Mouse (Mus musculus): ENCODE results near the gene Coq9. TPM values are rescaled to one million over a fixed set of nuclear protein-coding genes. Genes with fewer than 3 reads are reported as not detected.
"Not testable (repeated sequence)": the region's sequence is repeated elsewhere in the genome, so short reads cannot be mapped to it uniquely, and the experiment has no call there.

Coq9 gene
- total RNA-seq, 2 experiments from 2014 or later: 54.4 to 57.4 TPM

- ATAC-seq (replicated peaks; ENCODE audit: poor library complexity, severe bottlenecking): no peak
Measured at GRCm38 (mm10) chr8:94820553-94820952, 17.6 kb upstream of the Coq9 start.

DNA sequence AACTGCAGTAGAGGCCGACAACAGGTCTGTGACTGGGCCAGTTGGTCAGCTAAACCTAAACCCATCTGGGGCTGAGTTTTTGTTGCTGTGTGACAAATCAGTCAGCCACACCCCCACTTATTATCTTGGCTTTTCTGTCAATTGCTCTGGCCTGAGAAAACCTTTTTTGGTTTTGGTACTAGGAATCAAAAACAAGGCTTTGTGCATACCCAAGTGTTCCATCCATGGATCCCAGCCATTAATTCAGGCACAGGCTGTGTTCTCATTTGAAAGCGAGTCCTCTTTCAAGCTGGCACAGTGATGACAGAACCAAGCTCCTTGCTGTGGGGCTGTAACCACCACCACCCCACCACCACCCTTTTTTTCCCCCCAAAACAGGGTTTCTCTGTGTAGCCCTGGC lies 16.7 kb upstream of the Coq9 start:
- no peak for ATAC-seq (replicated peaks; ENCODE audit: poor library complexity, severe bottlenecking)

- peak; percentile 67 for ATAC-seq (replicated peaks; ENCODE audit: poor library complexity, severe bottlenecking)
Measured at GRCm38 (mm10) chr8:94822637-94823560, 15.2 kb upstream of the Coq9 start.

- ATAC-seq (replicated peaks; ENCODE audit: poor library complexity, severe bottlenecking): no peak
Measured at GRCm38 (mm10) chr8:94825170-94825569, 13.0 kb upstream of the Coq9 start.

- no peak for ATAC-seq (replicated peaks; ENCODE audit: poor library complexity, severe bottlenecking)
Measured at GRCm38 (mm10) chr8:94826210-94826609, 11.9 kb upstream of the Coq9 start.

GRCm38 (mm10) chr8:94828284-94828683 lies 9.8 kb upstream of the Coq9 start:
- ATAC-seq (replicated peaks; ENCODE audit: poor library complexity, severe bottlenecking): no peak

DNA sequence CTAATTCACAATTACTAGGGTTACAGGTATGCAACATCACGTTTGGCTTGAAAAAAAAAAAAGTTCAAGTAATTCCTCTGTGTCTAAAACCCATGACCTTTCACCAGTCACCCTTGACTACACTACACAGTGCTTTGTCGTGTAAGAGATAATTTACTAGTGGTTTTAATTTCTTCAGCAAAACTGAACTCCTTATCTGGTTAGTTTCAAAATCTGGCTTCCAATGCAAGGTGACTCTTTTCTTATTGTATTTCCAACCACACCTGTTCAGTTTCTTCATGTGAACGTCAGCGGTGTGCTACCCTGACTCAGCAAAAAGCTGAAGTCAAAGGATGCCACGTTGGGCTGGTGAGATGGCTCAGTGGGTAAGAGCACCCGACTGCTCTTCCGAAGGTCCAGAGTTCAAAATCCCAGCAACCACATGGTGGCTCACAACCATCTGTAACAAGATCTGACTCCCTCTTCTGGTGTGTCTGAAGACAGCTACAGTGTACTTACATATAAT lies 4.2 kb upstream of the Coq9 start:
- ATAC-seq (replicated peaks; ENCODE audit: poor library complexity, severe bottlenecking): not testable (repeated sequence)

DNA sequence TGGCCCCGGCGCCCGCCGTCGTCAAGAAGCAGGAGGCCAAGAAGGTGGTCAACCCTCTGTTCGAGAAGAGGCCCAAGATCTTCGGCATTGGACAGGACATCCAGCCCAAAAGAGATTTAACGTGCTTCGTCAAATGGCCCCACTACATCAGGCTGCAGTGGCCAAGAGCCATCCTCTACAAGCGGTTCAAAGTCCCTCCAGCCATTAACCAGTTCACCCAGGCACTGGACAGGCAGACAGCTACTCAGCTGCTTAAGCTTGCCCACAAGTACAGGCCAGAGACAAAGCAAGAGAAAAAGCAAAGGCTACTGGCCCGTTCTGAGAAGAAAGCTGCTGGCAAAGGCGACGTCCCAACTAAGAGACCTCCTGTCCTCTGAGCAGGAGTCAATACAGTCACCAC lies 2.4 kb upstream of the Coq9 start:
- not testable (repeated sequence) for ATAC-seq (replicated peaks; ENCODE audit: poor library complexity, severe bottlenecking)

GRCm38 (mm10) chr8:94836456-94837240 lies 1.5 kb upstream of the Coq9 start:
- ATAC-seq (replicated peaks; ENCODE audit: poor library complexity, severe bottlenecking): no peak; the same call in 1 of the 2 replicates

DNA sequence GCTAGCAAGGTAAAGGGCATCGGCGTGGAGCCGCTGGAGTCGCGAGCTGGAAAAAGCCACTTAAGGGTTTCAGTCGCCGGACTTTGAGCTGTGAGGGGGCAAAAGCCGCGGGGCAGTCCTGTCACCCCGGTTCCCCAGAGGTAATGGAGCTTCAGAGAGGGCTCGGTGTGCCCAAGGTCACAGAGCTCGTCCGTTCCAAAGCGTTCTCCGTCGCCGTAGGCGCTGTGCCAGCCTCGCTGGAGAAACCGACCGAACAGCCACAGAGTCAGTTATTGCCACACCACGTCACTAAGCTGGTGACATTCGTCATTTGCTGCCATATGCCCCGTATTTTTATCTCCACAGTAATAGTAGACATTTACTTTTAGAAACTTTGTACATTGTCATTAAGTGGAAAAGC lies 479 bp downstream of the Coq9 start:
- ATAC-seq (replicated peaks; ENCODE audit: poor library complexity, severe bottlenecking): peak; percentile 76

DNA sequence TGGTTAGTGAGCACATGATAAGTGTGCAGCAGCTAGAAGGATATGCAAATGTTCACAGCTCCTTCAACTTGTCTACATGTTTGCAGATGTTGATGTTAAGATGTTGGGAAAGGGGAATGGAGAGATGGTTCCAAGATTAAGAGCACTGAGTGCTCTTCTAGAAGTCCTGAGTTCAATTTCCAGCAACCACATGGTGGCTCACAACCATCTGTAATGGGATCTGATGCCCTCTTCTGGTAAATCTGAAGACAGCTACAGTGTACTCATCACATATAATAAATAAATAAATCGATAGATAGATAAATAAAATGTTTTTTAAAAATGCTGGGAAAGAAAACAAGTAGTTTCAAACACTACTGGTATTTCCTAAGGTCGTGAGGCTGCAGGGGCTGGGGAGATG lies 3.1 kb downstream of the Coq9 start:
- no peak for ATAC-seq (replicated peaks; ENCODE audit: poor library complexity, severe bottlenecking)

DNA sequence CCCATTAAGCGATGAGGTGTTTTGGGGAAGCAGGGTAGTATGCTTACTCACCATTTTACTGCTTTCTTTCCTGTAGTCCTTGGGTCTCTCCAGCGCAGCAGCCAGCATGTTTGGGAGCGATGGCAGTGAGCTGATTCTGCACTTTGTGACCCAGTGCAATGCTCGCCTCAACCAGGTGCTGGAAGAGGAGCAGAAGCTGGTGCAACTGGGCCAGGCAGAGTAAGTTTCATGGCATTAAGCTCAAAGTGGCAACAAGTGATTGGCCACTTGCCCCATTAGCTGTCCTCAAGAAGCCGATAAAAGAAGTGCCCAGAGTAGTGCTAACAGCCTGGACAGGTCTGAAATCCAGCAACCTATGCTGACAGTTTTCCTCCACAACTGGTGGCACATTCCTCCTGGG lies 11.9 kb downstream of the Coq9 start:
- ATAC-seq (replicated peaks; ENCODE audit: poor library complexity, severe bottlenecking): no peak

GRCm38 (mm10) chr8:94854761-94855160 lies 16.6 kb downstream of the Coq9 start:
- ATAC-seq (replicated peaks; ENCODE audit: poor library complexity, severe bottlenecking): not testable (repeated sequence)

DNA sequence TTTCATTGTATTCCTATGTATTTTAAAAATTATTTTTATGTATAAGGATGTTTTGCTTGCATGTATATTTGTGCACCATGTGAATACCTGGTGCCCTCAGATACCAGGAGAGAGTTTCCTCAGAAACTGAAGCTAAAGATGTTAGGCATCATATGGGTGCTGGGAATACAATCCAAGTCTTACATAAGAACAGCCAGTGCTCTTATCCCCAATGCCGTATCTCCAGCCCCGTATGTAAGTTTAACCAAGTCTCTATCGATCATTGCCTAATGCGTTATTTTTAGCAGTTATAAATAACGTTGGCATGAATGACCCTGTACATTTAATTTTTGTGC lies 18.9 kb downstream of the Coq9 start:
- ATAC-seq (replicated peaks; ENCODE audit: poor library complexity, severe bottlenecking): peak; percentile 21

DNA sequence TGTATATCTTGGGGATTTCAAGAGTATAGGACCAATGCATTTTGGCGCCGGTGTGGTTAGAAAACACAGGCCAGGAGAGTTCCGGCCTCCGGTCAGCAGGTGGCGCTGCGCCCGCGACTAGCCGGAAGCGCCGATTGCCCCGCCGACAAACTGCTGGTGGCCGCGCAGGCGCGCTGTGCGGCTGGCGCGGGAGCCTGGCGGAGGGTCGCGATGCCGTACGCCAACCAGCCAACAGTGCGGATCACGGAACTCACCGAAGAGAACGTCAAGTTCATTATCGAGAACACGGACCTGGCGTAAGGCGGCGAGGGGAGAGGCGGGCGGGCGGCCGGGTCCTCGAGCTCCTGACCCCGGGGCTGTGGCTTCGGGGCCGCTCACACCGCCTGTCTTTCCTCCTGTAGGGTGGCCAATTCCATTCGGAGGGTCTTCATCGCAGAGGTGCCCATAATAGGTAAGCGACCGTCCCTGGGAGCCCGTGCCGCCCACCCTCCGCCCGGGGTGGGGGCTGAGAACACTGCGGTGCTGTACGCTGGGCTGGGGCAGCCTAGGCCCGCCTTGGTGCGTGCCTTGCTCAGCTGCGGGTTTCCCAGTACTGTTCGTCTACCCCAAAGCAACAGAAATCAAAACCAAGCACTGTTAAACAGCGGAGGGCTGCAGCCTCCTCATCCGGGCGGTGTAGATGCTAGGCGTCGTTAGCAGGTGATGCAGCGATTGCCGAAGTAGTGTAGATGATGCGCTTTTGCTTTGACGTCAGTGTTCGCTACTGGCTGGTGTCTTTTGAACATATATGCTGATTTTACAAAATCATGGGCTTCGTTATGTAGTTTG lies 19.4 kb downstream of the Coq9 start, which contains the start of gene Polr2c:
Gene Polr2c, plus strand, starts transcription at position 105 of the 828 bp plus-strand sequence.
- ATAC-seq (replicated peaks; ENCODE audit: poor library complexity, severe bottlenecking): peak; percentile 86

- ATAC-seq (replicated peaks; ENCODE audit: poor library complexity, severe bottlenecking): peak; percentile 55
Measured at GRCm38 (mm10) chr8:94861352-94861910, 23.3 kb downstream of the Coq9 start.

- no peak for ATAC-seq (replicated peaks; ENCODE audit: poor library complexity, severe bottlenecking)
Measured at GRCm38 (mm10) chr8:94862487-94863220, 24.5 kb downstream of the Coq9 start.

DNA sequence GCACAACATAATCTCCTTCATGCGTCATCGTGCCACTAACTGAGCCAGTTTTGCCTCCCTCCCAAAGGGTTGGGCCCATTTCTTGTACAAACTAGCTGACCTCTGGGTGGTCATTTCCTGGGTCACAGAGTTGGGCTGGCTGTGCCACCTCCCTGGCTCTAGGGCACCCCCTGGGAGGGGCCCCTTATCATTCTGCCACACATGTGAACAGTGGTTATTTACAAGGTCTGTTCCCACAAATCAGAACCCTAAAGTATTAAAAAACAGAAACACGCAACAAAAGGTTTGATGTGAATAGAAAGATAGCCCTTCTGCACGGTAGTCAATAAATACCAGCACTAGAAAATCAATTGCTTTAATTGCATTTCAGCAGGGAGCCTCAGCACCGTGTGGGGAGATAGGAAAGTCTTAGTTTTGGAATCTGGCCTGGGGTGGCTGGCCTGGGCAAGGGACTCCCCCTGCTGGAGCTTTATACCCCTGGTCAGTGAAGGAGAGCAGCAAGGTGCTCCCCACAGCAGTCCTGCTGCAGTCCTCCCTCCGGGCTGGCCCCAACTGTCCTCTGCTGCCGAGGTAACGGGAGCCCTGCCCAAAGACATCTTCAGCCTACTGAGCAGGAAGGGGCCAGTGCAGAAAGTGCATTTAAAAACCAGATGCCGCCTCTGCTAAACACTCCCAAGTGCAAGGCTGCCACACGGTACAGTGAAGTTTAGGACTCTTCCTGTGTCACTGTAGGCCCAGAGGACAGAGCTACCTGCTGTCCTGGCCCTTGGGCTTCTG lies 26.0 kb downstream of the Coq9 start:
- ATAC-seq (replicated peaks; ENCODE audit: poor library complexity, severe bottlenecking): no peak

- no peak for ATAC-seq (replicated peaks; ENCODE audit: poor library complexity, severe bottlenecking)
Measured at GRCm38 (mm10) chr8:94865292-94865691, 27.2 kb downstream of the Coq9 start.

All from granulocyte monocyte progenitor cell, adult 5-6 weeks (primary cell).